Mouse (Mus musculus): ENCODE measurements around the gene Gpx4.

Gpx4 gene

DNA sequence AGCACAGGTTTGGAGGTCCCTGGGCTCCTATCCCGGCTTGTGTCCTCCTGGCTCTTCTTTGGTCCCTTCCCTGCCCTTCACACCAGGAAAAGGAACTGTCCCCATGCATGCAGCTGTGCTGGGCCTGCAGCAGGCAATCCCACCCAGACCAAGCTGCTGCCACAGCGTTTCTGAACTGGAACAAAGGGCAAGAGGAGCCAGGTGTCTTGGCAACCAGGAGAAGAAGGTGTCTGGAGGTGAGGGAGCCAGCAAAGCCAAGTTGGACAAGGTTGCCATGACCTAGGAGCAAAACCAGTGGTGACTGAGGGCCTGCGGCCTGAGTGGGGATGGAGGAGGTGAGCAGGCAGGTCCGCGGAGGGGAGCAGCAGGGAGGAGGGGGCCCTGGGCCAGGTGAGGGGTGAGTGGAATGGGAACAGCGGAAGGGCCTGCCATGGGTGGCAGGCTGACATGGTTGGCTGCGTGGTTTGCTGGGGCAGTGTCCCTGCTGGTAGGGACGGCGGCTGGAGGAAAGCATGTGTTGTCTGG lies at the start of gene Gpx4:
Gpx4 (plus strand) TSS at position 126 of the 525 bp plus-strand sequence.
- no peak for DNase-seq (ENCODE audit: low spot score in 2 of 2)

DNA sequence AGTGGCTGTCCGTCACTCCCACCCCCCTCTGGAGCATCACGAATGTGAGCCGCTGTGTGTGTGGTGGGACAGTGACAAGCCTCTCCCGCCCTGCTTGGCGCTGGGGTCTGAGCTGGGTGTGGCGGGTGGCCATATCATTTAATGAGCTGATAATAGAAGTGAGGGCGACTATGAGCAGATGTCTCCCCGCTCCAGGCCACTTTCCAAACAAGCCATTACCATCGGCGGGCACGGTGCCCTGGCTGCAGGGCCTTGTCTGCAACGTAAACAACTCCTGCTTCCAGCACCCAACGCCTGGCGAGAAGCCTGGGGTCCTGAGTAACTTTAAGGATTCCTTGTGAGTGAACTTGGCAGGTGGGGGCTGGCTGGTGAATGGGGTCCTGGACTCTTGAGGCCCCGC lies 49.1 kb upstream of the Gpx4 start:
- DNase-seq (ENCODE audit: low spot score in 2 of 2): peak in 1 of 2 experiments; percentile 66

DNA sequence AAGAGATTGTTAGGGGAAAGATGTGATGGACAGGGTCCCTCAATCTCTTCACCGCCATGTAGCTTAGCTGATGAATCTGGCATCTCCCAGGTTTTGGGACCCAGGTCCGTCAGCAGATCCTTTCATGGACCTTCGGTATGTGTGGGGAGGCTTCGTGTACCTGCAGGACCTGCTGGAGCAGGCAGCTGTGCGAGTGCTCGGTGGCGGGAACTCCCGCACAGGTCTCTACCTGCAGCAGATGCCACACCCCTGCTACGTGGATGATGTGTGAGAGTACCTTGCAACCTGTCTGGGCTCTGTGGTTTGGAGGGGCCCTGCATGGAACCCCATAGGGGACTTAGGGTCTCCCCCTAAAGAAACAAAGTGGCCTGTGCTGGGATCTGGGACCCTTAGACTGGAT lies 45.0 kb upstream of the Gpx4 start:
- no peak for DNase-seq (ENCODE audit: low spot score in 2 of 2)

DNA sequence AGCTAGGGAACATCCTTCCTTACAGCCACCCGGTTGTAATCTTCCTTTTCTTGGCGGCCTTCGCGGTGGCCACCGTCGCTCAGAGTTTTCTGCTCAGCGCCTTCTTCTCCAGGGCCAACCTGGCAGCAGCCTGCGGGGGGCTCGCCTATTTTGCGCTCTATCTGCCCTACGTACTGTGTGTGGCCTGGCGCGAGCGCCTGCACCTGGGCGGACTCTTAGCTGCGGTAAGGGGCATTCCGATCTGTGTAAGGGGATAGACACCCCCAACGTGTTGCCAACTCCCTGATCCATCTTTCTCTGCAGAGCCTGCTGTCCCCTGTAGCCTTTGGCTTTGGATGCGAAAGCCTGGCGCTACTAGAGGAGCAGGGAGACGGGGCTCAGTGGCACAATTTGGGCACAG lies 44.1 kb upstream of the Gpx4 start:
- no peak for DNase-seq (ENCODE audit: low spot score in 2 of 2)

DNA sequence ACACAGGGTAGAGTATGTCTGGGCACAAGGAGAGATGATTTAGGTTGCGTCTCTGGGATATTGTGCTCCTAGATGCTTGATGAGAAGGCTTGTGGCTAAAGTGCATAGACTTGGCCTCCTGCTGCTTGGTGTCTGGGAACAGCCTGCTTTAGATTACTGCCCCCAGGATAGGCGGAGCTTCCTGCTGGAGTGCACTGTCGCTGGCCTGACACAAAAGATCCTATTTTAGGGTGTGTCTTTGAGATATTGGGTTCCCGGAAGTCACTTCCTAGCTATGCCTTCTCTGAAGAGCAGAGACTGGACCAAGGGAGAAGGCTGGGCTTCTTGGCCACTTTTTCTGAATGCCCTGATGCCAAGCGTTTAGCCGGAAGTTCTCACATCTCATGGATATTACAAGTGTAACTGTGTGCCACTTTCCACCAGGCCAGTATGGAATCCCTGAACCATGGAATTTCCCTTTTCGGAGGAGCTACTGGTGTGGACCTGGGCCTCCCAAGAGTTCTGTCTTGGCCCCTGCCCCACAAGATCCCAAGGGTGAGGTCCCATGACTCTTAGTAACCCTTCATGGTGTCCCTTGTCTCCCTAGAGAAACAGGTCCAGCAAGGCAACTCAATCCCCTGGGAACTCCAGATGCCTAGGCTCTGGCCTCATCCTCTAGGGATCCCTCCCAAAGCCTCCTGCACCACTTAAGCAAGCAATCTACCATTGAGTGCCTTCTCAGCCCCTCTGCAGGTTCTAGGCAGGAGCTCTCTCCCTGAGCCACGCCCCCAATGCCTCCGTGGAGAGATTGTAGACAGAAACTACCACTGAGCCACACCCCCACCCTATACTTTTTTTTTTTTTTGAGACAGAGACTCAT lies 43.4 kb upstream of the Gpx4 start:
- no peak for DNase-seq (ENCODE audit: low spot score in 2 of 2)

DNA sequence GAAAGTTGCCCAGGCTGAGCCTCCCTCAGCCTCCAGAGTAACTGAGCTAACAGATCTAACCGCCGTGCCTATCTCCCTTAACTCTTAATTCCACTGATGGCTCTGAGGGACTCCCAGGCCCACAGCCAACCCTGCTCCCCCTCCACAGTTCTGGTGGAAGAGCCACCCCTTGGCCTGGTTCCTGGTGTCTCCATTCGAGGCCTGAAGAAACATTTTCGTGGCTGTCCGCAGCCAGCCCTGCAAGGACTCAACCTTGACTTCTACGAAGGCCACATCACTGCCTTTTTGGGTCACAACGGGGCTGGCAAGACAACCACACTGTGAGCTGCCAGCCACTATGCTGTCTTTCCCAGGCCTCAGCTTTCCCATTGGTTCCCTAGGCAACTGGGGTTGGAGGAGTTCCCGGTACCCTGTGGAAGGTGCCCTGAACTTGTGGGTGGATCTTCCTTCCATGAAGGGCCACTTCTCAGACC lies 42.7 kb upstream of the Gpx4 start:
- DNase-seq (ENCODE audit: low spot score in 2 of 2): no peak

DNA sequence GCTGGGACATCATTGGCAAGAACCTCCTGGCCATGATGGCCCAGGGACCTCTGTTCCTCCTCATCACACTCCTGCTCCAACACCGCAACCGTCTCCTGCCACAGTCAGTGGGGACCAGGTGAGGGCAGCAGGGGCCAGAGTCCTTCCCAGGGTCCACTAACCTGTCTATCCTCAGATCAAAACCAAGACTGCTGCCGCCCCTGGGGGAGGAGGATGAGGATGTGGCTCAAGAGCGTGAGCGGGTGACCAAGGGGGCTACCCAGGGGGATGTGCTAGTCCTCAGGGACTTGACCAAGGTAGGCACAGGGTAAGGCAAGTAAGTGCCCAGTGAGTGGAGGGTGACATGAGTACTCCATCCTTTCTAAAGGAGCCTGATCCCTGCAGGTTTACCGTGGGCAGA lies 35.2 kb upstream of the Gpx4 start:
- no peak for DNase-seq (ENCODE audit: low spot score in 2 of 2)

DNA sequence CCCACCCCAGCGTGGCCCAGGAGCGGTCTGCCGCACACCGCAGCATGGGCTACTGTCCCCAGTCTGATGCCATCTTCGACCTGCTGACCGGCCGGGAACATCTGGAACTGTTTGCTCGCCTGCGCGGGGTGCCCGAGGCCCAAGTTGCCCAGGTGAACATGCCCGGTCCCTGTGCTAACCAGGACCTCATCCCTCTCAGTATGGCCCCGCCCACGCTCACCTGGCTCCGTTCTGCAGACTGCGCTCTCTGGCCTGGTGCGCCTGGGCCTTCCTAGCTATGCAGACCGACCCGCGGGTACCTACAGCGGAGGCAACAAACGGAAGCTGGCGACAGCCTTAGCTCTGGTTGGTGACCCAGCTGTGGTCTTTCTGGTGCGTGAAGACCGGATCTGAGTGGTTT lies 33.4 kb upstream of the Gpx4 start:
- DNase-seq (ENCODE audit: low spot score in 2 of 2): no peak

DNA sequence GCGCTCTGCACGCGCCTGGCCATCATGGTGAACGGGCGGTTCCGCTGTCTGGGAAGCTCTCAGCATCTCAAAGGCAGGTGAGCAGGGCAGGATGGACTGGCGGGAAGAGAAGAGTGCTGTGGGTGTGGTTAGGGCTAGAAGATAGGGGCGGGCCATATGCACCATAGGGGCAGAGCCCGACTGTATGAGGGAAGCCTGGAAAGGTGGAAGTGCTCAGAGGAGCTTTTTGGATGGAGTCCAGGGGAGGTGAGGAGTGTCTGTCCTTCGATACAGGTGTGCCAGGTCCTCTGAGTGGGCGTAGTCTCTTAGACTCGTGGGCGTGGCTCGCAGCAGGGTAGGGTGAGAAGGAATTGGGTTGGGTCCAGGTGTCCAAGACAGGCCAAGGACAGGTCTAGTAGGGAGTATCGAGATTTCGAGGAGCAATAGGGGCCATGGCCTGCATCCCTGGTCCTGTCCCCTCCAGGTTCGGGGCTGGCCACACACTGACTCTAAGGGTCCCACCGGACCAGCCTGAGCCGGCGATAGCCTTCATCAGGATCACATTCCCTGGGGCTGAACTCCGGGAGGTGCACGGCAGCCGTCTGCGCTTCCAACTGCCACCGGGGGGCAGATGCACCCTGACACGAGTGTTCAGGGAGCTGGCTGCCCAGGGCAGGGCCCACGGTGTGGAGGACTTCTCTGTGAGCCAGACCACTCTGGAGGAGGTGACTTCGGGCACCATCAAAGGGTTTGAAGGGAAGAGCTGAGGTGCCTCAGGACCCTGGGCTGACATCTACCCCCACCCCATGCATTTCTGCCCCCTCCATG lies 32.3 kb upstream of the Gpx4 start:
- no peak for DNase-seq (ENCODE audit: low spot score in 2 of 2)

DNA sequence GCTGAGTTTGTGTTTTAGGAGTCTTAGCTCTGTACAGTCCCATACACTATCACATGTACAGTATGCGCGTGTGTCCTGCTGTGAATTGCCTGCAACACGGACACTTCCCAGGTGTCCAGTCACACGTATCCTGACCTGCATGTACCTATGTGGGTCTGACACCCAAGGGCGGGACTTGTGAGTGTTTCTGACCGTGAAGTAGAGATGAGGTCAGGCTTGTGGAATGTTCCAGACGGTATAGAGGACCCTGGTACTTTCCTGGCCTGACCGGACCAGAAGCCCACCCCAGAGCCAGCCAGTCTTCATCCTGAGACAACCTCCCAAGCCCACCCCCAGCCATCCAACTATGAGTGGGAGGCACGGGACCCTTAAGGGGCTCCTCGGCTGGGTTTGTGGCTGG lies 31.4 kb upstream of the Gpx4 start:
- no peak for DNase-seq (ENCODE audit: low spot score in 2 of 2)

DNA sequence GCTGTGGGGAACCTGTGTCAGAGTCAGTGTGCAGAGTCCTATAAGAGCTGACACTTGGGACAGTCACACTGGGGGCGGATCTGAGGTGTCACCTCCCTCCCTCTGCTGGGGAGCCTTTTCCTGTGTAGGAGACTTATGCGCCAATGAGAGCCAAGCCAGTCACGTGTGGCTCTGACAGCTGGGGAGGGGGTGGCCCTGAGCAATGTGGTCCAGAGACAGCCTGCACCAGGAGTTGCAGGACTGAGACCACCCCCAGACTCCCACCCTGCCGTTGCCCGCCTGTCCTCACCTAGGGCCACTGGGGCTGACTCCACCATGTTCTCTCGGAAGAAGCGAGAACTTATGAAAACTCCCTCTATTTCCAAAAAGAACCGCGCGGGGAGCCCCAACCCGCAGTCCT lies 30.5 kb upstream of the Gpx4 start, which contains the start of gene Arhgap45:
Arhgap45 (plus strand) TSS at position 143 of the 400 bp plus-strand sequence.
- no peak for DNase-seq (ENCODE audit: low spot score in 2 of 2)

DNA sequence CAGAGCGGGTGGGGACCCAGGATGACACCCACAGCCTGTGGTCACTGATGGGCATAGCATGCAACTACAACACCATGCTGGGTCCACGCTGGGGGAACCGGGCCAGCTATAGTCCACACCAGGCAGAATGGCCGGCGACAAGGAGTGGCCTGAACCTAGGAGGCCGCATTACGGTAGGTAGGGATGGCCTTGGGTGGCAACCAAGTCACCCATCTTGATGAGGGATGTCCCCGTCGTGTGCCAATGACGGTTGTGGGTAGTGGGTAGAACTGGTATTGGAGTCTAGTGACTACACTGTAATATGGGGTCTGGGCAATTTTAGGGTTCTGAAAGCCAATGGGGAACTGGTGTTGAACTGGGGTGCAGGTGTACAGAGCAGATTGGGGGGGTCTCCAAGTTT lies 30.0 kb upstream of the Gpx4 start:
- DNase-seq (ENCODE audit: low spot score in 2 of 2): no peak

DNA sequence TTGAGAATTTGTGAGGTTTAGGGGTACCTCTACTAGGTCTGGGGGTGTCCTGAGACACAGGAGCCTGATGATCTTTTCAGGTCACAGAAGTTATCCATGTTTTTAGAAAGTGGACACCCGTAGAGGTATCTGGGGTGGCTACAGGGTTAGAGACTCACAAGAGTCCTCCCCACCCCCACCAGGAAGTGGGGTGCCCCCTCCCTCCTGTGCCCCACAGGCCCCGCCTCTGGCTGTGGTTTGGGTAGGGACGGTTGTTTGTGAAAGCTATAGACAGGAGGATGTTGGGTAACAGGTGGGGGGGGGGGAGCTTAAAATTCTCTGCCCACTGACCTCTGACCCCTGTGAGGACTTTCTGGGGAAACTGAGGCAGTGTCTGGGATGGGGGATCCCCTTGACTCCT lies 29.6 kb upstream of the Gpx4 start:
- no peak for DNase-seq (ENCODE audit: low spot score in 2 of 2)

DNA sequence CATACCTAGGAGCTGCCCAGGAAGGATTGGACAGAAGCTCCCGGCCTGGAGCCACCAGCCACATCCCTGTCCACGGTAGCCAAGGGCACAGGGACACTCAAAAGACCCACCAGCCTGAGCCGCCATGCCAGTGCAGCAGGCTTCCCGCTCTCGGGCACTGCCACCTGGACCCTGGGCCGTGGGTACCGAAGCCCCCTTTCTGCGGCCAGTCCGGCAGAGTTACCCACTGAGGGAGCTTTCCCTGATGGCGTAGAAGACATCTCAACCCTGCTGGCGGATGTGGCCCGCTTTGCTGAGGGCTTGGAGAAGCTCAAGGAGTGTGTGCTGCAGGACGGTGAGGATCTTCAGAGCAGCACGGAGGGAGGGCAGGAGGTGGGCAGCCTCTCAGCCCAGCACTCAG lies 29.2 kb upstream of the Gpx4 start:
- no peak for DNase-seq (ENCODE audit: low spot score in 2 of 2)

DNA sequence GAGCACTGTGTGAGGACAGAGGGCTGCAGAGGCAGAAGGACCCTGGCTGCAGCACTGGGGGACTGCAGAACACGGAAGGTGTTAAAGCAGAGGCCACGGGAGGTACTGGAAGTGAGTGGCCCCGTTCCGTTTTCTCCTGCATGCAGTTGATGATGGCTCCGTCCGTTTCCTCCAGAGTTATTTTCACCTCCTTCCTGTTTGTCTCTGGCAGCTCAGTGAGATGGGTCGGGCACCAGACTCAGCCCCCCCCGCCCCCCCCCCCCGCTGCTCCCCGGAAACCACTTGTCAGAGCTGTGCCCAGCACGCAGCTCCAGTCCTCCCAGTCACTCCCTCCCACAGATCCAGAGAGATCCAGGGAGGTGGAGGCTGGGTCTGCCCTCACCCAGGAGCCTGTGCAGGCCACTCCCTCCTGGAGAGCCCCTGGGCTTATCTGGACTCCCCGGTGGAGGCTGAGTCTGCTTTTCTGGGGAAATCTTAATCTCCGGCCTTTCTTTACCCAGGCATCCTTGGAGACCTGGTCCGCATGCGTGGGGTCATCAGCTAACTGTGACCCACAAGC lies 28.1 kb upstream of the Gpx4 start:
- DNase-seq (ENCODE audit: low spot score in 2 of 2): no peak

DNA sequence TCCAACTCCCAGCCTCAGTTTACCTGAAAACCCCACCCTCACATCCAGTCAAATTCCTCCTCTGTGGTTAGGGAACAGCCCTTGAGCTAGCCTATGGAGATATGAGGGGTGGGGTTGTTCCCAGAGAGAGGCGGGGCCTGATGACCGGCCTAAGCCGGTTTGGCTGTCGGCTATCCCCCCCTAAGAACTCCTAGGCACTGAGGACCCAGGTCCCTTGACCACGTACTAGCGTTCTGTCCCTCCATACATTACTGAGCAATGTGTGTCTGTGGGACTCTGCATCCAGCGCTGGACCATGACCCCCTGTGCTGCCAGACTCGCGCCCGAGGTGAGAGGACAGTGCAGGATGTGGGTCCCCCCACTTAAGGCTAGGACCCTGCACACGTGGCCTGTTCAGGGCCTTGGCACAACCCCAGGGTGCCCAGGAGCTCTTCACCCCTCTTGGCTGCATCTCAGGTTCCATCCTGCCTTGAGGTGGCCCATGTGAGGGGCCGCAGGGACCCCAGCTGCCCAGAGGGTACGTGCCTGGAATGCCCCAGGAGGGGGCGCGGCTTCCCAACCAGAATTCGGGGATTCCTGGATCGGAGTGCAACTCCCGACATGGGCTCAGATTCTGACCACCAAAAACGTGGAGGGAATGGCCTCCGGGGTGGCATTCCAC lies 27.4 kb upstream of the Gpx4 start:
- no peak for DNase-seq (ENCODE audit: low spot score in 2 of 2)

DNA sequence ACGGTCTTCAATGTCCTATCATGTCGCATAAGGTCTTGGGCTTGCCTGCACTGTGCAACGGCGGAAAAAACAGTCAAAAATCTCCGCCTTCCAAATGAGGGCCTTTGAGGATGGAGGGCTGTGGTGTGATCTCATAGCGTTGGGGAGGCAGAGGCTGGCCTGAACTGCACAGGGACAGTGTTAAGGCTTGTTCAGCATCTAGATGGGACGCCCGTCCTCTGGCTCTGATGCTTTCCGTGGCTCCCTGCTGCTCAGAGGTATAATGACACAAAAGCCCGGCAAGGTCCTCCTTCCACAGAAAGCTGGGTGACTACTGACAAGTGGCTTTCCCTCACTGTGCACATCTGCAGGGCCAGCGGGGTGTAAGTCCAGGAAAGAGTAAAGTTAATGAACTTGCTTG lies 26.8 kb upstream of the Gpx4 start:
- DNase-seq (ENCODE audit: low spot score in 2 of 2): no peak

DNA sequence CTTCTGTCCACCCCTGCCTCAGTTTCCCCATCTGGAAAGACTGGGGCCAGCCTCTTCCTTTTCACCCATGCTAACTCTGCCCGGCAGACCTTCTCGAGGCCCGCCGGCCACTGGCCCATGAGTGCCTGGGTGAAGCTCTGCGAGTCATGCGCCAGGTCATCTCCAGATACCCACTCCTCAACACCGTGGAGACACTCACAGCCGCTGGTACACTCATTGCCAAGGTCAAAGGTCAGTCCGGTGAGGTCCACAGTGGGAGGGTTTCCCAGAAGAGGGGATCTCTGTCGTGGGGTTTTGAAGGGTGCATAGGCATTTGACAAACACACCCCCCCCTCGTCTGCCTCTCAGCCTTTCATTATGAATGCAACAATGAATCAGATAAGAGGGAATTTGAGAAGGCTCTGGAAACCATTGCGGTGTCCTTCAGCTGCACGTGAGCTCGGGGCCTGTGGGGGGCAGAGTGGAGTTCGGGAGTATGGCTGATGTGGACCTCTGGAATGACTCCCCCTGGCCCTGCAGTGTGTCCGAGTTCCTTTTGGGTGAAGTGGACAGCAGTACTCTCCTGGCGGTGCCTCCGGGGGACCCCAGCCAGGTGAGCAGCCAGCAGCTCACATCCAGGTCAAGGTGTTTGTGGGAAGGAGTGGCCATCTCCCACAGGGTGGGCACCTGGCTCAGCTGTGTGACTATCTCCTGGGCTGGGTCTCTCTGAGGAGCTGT lies 26.2 kb upstream of the Gpx4 start:
- DNase-seq (ENCODE audit: low spot score in 2 of 2): no peak

DNA sequence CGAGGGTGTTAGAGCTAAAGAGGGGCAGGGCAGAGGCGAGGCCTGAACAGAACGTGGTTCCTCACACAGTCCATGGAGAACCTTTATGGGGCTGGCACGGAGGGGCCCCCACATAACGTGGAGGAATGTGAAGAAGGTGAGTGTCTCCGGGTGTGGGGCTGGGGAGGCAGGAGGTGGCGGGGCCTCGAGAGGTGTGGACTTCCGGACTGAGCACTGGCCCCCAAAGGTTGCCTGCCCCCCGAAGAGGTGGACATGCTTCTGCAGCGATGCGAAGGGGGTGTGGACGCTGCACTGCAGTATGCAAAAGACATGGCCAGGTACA lies 25.7 kb upstream of the Gpx4 start:
- DNase-seq (ENCODE audit: low spot score in 2 of 2): no peak

DNA sequence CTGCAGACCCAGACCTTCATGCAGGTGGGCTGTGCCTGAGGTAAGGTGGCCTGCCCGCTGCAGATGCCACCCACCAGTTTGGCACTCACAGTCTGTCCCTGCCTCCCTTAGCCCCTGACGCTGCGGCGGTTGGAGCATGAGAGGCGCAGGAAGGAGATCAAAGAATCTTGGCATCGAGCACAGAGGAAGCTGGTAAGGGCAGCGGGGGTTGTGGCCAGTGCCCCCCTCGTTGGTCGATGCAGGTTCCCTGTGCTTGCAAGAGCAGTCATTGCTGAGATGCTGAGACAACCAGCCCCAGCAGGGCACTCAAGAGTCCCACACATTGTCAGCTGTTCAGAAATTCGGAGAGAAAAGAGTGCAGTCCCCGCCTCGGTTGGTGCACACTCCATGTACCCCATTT lies 24.8 kb upstream of the Gpx4 start:
- DNase-seq (ENCODE audit: low spot score in 2 of 2): no peak

DNA sequence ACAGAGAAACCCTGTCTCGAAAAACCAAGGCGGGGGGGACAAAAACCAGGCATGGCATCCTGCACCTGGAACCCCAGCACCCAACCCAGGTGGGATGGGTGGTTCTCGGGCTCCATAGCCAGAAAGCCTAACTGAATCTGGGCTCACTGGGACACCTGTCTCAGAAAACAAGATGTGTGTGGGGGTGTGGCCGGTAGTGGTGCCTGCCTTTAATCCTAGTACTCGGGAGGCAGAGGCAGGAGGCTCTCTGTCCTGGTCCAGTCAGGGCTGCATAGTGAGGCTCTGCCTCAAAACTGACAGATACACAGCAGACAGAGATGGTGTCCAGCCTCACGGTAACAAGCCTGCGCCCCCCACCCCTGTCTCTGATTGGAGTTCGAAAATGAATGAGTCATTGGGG lies 24.2 kb upstream of the Gpx4 start:
- DNase-seq (ENCODE audit: low spot score in 2 of 2): no peak
